Mouse (Mus musculus): ENCODE results near the gene Mmadhc. TPM values are rescaled to one million over a fixed set of nuclear protein-coding genes. Genes with fewer than 3 reads are reported as not detected.

Gene Mmadhc
- total and polyA plus RNA-seq, 2 experiments: 37.9 to 74.2 TPM

GRCm38 (mm10) chr2:50295562-50295961, 1.0 kb downstream of the Mmadhc start:
- Histone ChIP-seq H3K27ac (replicated peaks; ENCODE audit: insufficient read depth, low read depth, low read length) (peak overlapping the region; percentile 7; the same call in 1 of the 2 replicates), H3K27me3 (ENCODE audit: control insufficient read depth, insufficient read depth, low read length) (no peaks in the 10 kb centered on the region), H3K79me2 (ENCODE audit: control insufficient read depth, insufficient read depth, low read length) (peaks cover 7% of the 10 kb centered on the region; the same call in 1 of the 2 replicates), H3K4me1 (ENCODE audit: control insufficient read depth, insufficient read depth, low read length) (peaks cover 20% of the 10 kb centered on the region), H3K4me3 (ENCODE audit: insufficient read depth, low read depth, low read length) (peak overlapping the region; percentile 85), H3K36me3 (ENCODE audit: control insufficient read depth, insufficient read depth, low read length) (peaks cover 9% of the 10 kb centered on the region), H3K9ac (ENCODE audit: low read depth, low read length) (peak overlapping the region; percentile 20; the same call in 1 of the 2 replicates)
- 29% methylated on average over 5 of the region's 5 CpGs for WGBS
- TF ChIP-seq POLR2A (IDR thresholded peaks at IDR 0.05; ENCODE audit: extremely low read depth, insufficient read depth, low read length): no peak
- no peak for TF ChIP-seq CTCF (IDR thresholded peaks at IDR 0.05; ENCODE audit: low read depth, low read length)
- DNase-seq (ENCODE audit: extremely low read depth, low read depth, low spot score): peak; percentile 52

- 8% methylated on average over 2 of the region's 2 CpGs for WGBS
- H3K4me1 ChIP-seq (ENCODE audit: control insufficient read depth, insufficient read depth, low read length): peaks cover 20% of the 10 kb centered on the region
- peaks cover 7% of the 10 kb centered on the region; the same call in 1 of the 2 replicates for H3K79me2 ChIP-seq (ENCODE audit: control insufficient read depth, insufficient read depth, low read length)
- no peak overlapping the region for H3K4me3 ChIP-seq (ENCODE audit: insufficient read depth, low read depth, low read length)
- TF ChIP-seq CTCF (IDR thresholded peaks at IDR 0.05; ENCODE audit: low read depth, low read length) (no peak), POLR2A (IDR thresholded peaks at IDR 0.05; ENCODE audit: extremely low read depth, insufficient read depth, low read length) (no peak)
- peak; percentile 86 for DNase-seq (ENCODE audit: extremely low read depth, low read depth, low spot score)
- H3K27ac ChIP-seq (replicated peaks; ENCODE audit: insufficient read depth, low read depth, low read length): peak overlapping the region; percentile 74
- no peaks in the 10 kb centered on the region for H3K27me3 ChIP-seq (ENCODE audit: control insufficient read depth, insufficient read depth, low read length)
- peak overlapping the region; percentile 41 for H3K9ac ChIP-seq (ENCODE audit: low read depth, low read length)
- peaks cover 20% of the 10 kb centered on the region for H3K36me3 ChIP-seq (ENCODE audit: control insufficient read depth, insufficient read depth, low read length)
Measured at GRCm38 (mm10) chr2:50294084-50294483, 2.5 kb downstream of the Mmadhc start.

GRCm38 (mm10) chr2:50293572-50293971, 3.0 kb downstream of the Mmadhc start:
- H3K27me3 ChIP-seq (ENCODE audit: control insufficient read depth, insufficient read depth, low read length): no peaks in the 10 kb centered on the region
- peaks cover 20% of the 10 kb centered on the region for H3K4me1 ChIP-seq (ENCODE audit: control insufficient read depth, insufficient read depth, low read length)
- H3K27ac ChIP-seq (replicated peaks; ENCODE audit: insufficient read depth, low read depth, low read length): peak overlapping the region; percentile 53; the same call in 1 of the 2 replicates
- DNase-seq (ENCODE audit: extremely low read depth, low read depth, low spot score): peak; percentile 98
- peak overlapping the region; percentile 17; the same call in 1 of the 2 replicates for H3K9ac ChIP-seq (ENCODE audit: low read depth, low read length)
- peaks cover 25% of the 10 kb centered on the region for H3K36me3 ChIP-seq (ENCODE audit: control insufficient read depth, insufficient read depth, low read length)
- no peak overlapping the region for H3K4me3 ChIP-seq (ENCODE audit: insufficient read depth, low read depth, low read length)
- WGBS: 13% methylated on average over 3 of the region's 3 CpGs
- peaks cover 7% of the 10 kb centered on the region; the same call in 1 of the 2 replicates for H3K79me2 ChIP-seq (ENCODE audit: control insufficient read depth, insufficient read depth, low read length)
- TF ChIP-seq CTCF (IDR thresholded peaks at IDR 0.05; ENCODE audit: low read depth, low read length) (no peak), POLR2A (IDR thresholded peaks at IDR 0.05; ENCODE audit: extremely low read depth, insufficient read depth, low read length) (no peak)

- no peak overlapping the region for H3K4me3 ChIP-seq (ENCODE audit: insufficient read depth, low read depth, low read length)
- no peaks in the 10 kb centered on the region for H3K27me3 ChIP-seq (ENCODE audit: control insufficient read depth, insufficient read depth, low read length)
- 44% methylated on average over 2 of the region's 2 CpGs for WGBS
- peaks cover 7% of the 10 kb centered on the region; the same call in 1 of the 2 replicates for H3K79me2 ChIP-seq (ENCODE audit: control insufficient read depth, insufficient read depth, low read length)
- no peak for DNase-seq (ENCODE audit: extremely low read depth, low read depth, low spot score)
- no peak overlapping the region for H3K9ac ChIP-seq (ENCODE audit: low read depth, low read length)
- TF ChIP-seq CTCF (IDR thresholded peaks at IDR 0.05; ENCODE audit: low read depth, low read length) (no peak), POLR2A (IDR thresholded peaks at IDR 0.05; ENCODE audit: extremely low read depth, insufficient read depth, low read length) (no peak)
- H3K4me1 ChIP-seq (ENCODE audit: control insufficient read depth, insufficient read depth, low read length): peaks cover 23% of the 10 kb centered on the region
- no peak overlapping the region for H3K27ac ChIP-seq (replicated peaks; ENCODE audit: insufficient read depth, low read depth, low read length)
- H3K36me3 ChIP-seq (ENCODE audit: control insufficient read depth, insufficient read depth, low read length): peaks cover 39% of the 10 kb centered on the region
Measured at GRCm38 (mm10) chr2:50291901-50292300, 4.7 kb downstream of the Mmadhc start.

GRCm38 (mm10) chr2:50290754-50291153, 5.8 kb downstream of the Mmadhc start:
- TF ChIP-seq POLR2A (IDR thresholded peaks at IDR 0.05; ENCODE audit: extremely low read depth, insufficient read depth, low read length): no peak
- TF ChIP-seq CTCF (IDR thresholded peaks at IDR 0.05; ENCODE audit: low read depth, low read length): no peak
- Histone ChIP-seq H3K27me3 (ENCODE audit: control insufficient read depth, insufficient read depth, low read length) (no peaks in the 10 kb centered on the region), H3K27ac (replicated peaks; ENCODE audit: insufficient read depth, low read depth, low read length) (no peak overlapping the region), H3K9ac (ENCODE audit: low read depth, low read length) (no peak overlapping the region), H3K4me1 (ENCODE audit: control insufficient read depth, insufficient read depth, low read length) (peaks cover 23% of the 10 kb centered on the region), H3K36me3 (ENCODE audit: control insufficient read depth, insufficient read depth, low read length) (peaks cover 46% of the 10 kb centered on the region), H3K79me2 (ENCODE audit: control insufficient read depth, insufficient read depth, low read length) (peaks cover 7% of the 10 kb centered on the region; the same call in 1 of the 2 replicates), H3K4me3 (ENCODE audit: insufficient read depth, low read depth, low read length) (no peak overlapping the region)
- no peak for DNase-seq (ENCODE audit: extremely low read depth, low read depth, low spot score)
- WGBS: 95% methylated on average over 2 of the region's 2 CpGs

- DNase-seq (ENCODE audit: extremely low read depth, low read depth, low spot score): peak; percentile 62
- peak; percentile 26 for TF ChIP-seq CTCF (IDR thresholded peaks at IDR 0.05; ENCODE audit: low read depth, low read length)
- TF ChIP-seq POLR2A (IDR thresholded peaks at IDR 0.05; ENCODE audit: extremely low read depth, insufficient read depth, low read length): no peak
- 53% methylated on average over 3 of the region's 3 CpGs for WGBS
- Histone ChIP-seq H3K36me3 (ENCODE audit: control insufficient read depth, insufficient read depth, low read length) (peaks cover 56% of the 10 kb centered on the region), H3K4me1 (ENCODE audit: control insufficient read depth, insufficient read depth, low read length) (peaks cover 12% of the 10 kb centered on the region), H3K9ac (ENCODE audit: low read depth, low read length) (no peak overlapping the region), H3K4me3 (ENCODE audit: insufficient read depth, low read depth, low read length) (no peak overlapping the region), H3K27ac (replicated peaks; ENCODE audit: insufficient read depth, low read depth, low read length) (no peak overlapping the region), H3K27me3 (ENCODE audit: control insufficient read depth, insufficient read depth, low read length) (no peaks in the 10 kb centered on the region), H3K79me2 (ENCODE audit: control insufficient read depth, insufficient read depth, low read length) (no peaks in the 10 kb centered on the region)
Measured at GRCm38 (mm10) chr2:50284781-50285180, 11.8 kb downstream of the Mmadhc start.

All from liver, adult 2 months (tissue).